Mouse (Mus musculus) left cerebral cortex, postnatal 36 days (tissue): ENCODE data around the gene Kcnip2. TPM values are rescaled to one million over a fixed set of nuclear protein-coding genes. Genes with fewer than 3 reads are reported as not detected.

Experiments
- DNase-seq, 2 experiments: peaks; one replicate each; pipeline ENCODE4 v3.0.0; 2021 to 2022; ENCODE audit warnings: low spot score in 2 of 2, mixed read lengths in 1 of 2
- intact Hi-C: fragments of 180-260 bp; cut with DNase I; formaldehyde crosslinking; loops from one replicate; pipeline ENCODE4 v1.15.1; 2025
- total RNA-seq, 2 experiments: library from RNA; stranded (reverse); gene quantifications; 2 replicates each; pipeline ENCODE4 v1.2.3; 2021

Gene Kcnip2
- total RNA-seq, 2 experiments from 2014 or later = 134 to 147 TPM

DNA sequence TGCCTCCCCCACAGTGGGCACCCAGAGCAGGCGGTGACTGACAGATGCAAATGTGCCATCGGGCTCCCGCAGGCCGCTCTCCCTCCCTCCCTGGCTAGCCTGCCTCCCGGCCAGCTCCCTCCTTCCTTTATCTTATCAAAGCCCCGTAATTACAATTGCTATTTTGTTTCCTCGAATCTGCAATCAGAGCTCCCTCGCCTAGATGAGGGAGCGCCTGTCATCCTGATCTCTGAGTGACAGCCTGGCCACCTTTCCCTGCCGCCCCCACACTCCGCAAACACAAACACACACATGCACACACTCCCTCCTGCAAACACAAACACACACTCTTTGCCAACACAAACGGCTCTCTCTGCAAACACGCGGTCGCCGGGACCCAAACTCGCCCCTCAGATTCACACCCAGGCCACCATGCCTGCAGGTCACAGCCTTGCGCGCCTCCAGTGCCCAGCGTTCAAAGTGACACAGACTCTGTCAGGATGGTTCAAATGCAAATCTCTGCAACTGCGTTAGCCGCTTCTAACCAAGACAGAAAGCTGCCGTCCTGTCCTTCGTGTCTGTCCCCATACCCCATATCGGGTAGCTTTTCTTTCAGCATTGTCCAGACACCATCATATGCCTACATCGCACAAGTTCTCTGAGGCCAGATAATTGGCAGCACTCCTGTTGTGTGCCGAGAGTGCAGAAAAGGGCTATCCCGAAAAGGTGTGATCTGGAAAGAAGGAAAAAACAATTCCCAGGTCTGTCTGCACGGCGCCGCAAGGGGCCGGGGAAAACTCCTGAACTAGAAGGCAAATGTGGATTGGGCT lies 70.3 kb downstream of the Kcnip2 start:
- intact Hi-C loops = loop anchor here (5.0 kb wide), 1 partner anchor 523 kb away; no protein-coding TSS in a partner anchor

DNA sequence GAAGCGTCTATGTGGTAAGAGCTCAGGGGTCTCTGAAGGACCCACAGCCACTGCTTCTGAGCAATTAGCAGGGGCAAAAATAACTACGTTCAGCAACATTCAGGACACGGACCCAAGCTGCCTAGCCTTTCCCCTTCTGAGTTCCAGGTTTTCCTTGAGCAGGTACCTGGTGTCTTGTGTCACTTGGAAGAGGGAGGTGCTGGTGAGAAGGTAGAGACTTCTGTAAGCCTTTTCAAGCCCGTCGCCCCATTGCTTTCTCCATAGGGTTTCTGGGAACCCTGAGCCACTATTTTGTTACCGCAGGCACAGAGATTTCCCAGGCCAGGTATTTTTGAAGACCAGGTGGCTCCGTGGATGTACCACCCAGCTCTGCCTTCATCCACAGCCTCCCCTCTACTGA lies 72.2 kb downstream of the Kcnip2 start:
- no peak for DNase-seq
- intact Hi-C loops = no loop called here

More for the DNA sequence above, 70.3 kb downstream of the Kcnip2 start:
- no peak for DNase-seq

DNA sequence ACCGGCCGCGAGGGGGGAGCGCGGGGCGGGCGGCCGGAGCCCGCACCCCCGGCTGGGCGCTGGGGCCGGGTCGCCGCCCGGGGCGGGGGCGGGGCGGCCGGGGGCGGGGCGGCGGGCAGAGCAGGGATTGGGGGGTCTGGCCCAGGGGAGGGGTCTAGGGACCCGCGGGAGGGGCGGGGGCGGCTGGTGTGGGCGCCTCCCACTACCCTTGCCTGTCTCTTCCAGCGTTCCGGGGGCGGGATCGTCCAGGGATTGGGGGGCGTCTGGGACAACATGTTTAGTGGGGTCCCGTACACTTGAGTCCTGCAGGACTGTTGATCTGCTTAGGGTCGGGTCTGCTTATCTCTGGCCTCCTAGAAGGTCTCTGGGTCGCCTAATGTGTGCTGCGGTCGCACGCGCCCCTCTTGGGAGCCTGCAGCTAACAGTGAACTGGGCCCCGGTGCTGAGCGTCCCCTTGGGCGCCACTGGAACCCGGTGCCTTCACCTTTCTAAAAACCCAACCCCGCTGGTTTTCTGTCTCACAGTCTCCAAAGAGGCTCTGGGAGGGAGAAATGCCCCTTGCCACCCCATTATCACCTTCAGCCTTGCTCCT lies 72.8 kb downstream of the Kcnip2 start:
- DNase-seq = no peak
- intact Hi-C loops = no loop called here

DNA sequence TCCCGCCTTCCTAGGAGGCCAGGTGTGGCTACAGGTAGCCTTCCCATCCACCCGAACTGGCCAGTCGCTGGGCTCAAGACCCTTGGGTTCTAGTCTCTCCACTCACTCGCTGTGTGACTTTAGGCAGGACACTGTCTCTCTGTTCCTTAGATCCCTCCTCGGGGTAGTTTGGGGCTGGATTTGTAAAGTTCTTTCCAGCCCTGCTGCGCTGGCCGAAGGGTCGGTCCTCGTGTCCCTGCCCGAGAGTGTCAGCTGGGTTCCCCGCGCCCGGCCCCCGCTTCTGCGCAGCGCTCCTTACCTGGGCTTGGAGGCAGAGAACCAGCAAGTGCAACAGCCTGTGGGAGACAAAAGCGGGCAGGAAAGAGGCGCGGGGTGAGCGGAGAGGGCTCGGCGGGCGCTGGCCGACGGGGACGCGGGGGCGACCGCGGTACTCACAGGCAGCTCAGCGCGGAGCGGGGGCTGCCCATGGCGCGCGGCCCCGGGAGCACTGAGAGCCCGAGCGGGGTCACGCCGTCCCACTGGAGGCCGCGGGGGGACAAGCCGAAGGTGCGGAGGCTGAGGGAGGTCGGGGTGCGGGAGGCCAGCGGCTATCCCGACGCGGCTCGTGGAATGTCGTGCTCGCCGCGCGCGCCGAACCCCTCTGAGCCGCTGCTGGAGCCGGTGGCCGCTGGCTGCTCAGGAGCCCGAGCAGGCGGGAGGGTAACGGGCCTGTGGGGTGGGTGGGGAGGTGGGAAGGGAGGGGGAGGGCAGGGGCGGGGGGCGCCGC lies 73.5 kb downstream of the Kcnip2 start, which contains the start of gene Fgf8:
Fgf8 (minus strand) TSS at position 698 of the 766 bp plus-strand sequence.
- intact Hi-C loops = no loop called here
- peak in 1 of 2 experiments; percentile 12 for DNase-seq

Other genes starting within 250 kb of the Kcnip2 start
- 10 to 100 TPM; 34.4 to 35.9 TPM for gene Fbxw4, start 155.7 kb downstream of the Kcnip2 start, total RNA-seq
- gene Fgf8, start 73.1 kb downstream of the Kcnip2 start, total RNA-seq = not detected
- 1 to 10 TPM; 5.4 to 5.8 TPM for gene Npm3, start 66.5 kb downstream of the Kcnip2 start, total RNA-seq
- gene Mgea5, start 32.2 kb downstream of the Kcnip2 start, total RNA-seq = 100 to 1,000 TPM; 143 to 168 TPM
- gene Armh3, start 182.4 kb upstream of the Kcnip2 start, total RNA-seq = 10 to 100 TPM; 20.1 to 20.2 TPM
- 1 to 10 TPM; 5.9 to 7.1 TPM for gene Hps6, start 187.4 kb upstream of the Kcnip2 start, total RNA-seq
- 10 to 100 TPM; 20.5 to 25.5 TPM for gene Pprc1, start 228.8 kb upstream of the Kcnip2 start, total RNA-seq
- gene Ldb1, start 229.2 kb upstream of the Kcnip2 start, total RNA-seq = 100 to 1,000 TPM; 108 to 118 TPM